Mouse (Mus musculus): ENCODE data around the gene Aldh16a1.

GRCm38 (mm10) chr7:45198961-45199360 lies 44.6 kb upstream of the Aldh16a1 start:
- TF ChIP-seq GATA1 (IDR thresholded peaks at IDR 0.05; ENCODE audit: borderline replicate concordance, low read length) (no peak), CTCF (IDR thresholded peaks at IDR 0.05; ENCODE audit: low read depth, low read length) (no peak), TAL1 (conservative IDR thresholded peaks at IDR 0.05; ENCODE audit: low read depth, low read length) (no peak), POLR2AphosphoS5 (IDR thresholded peaks at IDR 0.05; ENCODE audit: insufficient replicate concordance, low read depth, low read length) (no peak), GATA2 (IDR thresholded peaks at IDR 0.05; ENCODE audit: borderline replicate concordance, low read depth, low read length) (no peak)
